Mouse (Mus musculus): Measurements from ENCODE around the gene Pdzk1. TPM values are rescaled to one million over a fixed set of nuclear protein-coding genes. Genes with fewer than 3 reads are reported as not detected.
A peak's percentile ranks its signal among the peaks of the same experiment; 100 is the strongest.

The Pdzk1 gene
- polyA plus RNA-seq, 1 experiment from 2014 or later: 0.16 TPM

DNA sequence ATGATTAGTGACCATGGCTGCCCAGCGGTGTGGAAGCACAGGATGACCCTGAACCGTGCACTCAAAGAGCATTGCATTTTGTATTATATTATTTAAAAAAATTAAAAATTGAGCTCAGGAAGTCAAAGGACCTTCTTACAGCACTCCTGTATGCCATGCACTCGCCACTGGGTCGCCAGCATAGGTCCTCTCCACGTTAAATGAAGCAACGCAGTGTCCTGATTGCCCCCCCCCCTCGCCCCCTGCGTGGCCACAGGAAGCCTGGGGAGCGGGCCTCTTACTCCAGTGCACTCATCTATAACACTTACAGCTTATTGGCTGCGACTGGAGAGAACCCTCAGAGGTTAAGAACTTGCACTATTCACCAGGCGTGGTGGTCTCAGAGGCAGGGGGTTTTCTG, 3.8 kb upstream of the Pdzk1 start:
- Histone ChIP-seq H3K4me2 (ENCODE audit: low read length) (no peak overlapping the region), H3K4me1 (ENCODE audit: control insufficient read depth, insufficient read depth, low read length) (no peaks in the 10 kb centered on the region), H3K36me3 (ENCODE audit: control insufficient read depth, insufficient read depth, low read length) (no peaks in the 10 kb centered on the region), H3K4me3 (replicated peaks; ENCODE audit: low read depth, low read length) (no peak overlapping the region), H3K9ac (replicated peaks; ENCODE audit: low read length) (no peak overlapping the region), H3K27ac (replicated peaks; ENCODE audit: low read depth, low read length) (no peak overlapping the region), H3K9me3 (ENCODE audit: control insufficient read depth, low read length) (no peaks in the 10 kb centered on the region), H3K27me3 (ENCODE audit: control insufficient read depth, insufficient read depth, low read length) (no peaks in the 10 kb centered on the region)
- ATAC-seq (ENCODE audit: low FRiP score, low TSS enrichment): no peak
- no peak for DNase-seq
- 34% methylated on average over 11 of the region's 11 CpGs for WGBS

DNA sequence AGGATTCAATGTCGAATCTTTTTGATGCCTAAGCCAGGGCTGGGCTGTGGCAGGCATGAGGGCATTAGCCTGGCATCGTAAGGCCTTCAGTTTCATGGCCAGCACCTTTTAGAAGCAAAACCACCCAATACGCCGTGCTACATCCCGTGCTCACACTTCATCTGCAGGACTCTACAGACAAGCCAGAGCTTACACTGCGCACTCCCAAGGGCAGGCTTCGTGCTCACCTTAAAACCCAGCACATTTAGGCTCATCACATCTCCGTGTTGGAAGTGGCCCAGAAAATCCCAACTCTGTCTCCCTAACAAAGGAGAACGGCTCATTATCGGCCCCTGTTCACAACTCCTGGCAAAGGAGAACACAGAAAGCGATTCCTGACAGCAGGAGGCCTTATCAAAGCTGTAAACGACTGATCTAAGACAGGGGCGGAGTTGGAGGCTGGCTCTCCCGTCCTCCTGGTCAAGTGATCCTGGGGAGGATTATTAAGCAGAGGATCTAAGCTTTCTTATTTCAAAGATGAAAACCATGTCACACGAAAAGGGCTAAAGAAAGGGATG, 698 bp upstream of the Pdzk1 start:
- DNase-seq: peak; percentile 52
- 33% methylated on average over 15 of the region's 15 CpGs for WGBS
- Histone ChIP-seq H3K36me3 (ENCODE audit: control insufficient read depth, insufficient read depth, low read length) (no peaks in the 10 kb centered on the region), H3K4me1 (ENCODE audit: control insufficient read depth, insufficient read depth, low read length) (no peaks in the 10 kb centered on the region), H3K27ac (replicated peaks; ENCODE audit: low read depth, low read length) (0 out of 2 replicates have a peak overlapping the region, but pooled peaks have one; percentile 10), H3K4me3 (replicated peaks; ENCODE audit: low read depth, low read length) (no peak overlapping the region), H3K4me2 (ENCODE audit: low read length) (no peak overlapping the region), H3K27me3 (ENCODE audit: control insufficient read depth, insufficient read depth, low read length) (no peaks in the 10 kb centered on the region), H3K9ac (replicated peaks; ENCODE audit: low read length) (no peak overlapping the region), H3K9me3 (ENCODE audit: control insufficient read depth, low read length) (no peaks in the 10 kb centered on the region)
- ATAC-seq (ENCODE audit: low FRiP score, low TSS enrichment): no peak

DNA sequence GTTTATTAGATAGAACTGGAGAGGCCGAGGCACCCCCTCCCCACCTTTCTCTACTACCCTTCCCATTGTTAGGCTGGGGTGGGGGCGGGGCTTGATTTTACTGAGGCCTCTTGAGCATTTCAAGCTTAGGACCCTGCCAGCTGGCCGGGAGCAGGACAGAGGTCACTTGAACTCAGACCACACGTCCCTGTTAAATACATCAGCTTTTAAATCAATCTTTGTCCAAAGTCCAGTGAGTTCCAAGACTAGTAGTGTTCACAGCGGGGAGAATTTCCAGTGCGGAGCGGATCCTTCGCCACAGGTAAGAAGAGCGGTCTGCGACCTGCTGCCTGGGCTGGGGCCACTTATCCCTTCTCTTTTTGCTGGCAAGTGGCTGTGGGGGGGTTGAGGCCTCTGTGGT, 772 bp downstream of the Pdzk1 start:
- H3K4me2 ChIP-seq (ENCODE audit: low read length): no peak overlapping the region
- 75% methylated on average over 10 of the region's 10 CpGs for WGBS
- ATAC-seq (ENCODE audit: low FRiP score, low TSS enrichment) (no peak), DNase-seq (no peak)
- H3K9ac ChIP-seq (replicated peaks; ENCODE audit: low read length): no peak overlapping the region
- no peak overlapping the region for H3K27ac ChIP-seq (replicated peaks; ENCODE audit: low read depth, low read length)
- no peaks in the 10 kb centered on the region for H3K36me3 ChIP-seq (ENCODE audit: control insufficient read depth, insufficient read depth, low read length)
- no peaks in the 10 kb centered on the region for H3K27me3 ChIP-seq (ENCODE audit: control insufficient read depth, insufficient read depth, low read length)
- no peaks in the 10 kb centered on the region for H3K9me3 ChIP-seq (ENCODE audit: control insufficient read depth, low read length)
- no peak overlapping the region for H3K4me3 ChIP-seq (replicated peaks; ENCODE audit: low read depth, low read length)
- no peaks in the 10 kb centered on the region for H3K4me1 ChIP-seq (ENCODE audit: control insufficient read depth, insufficient read depth, low read length)

DNA sequence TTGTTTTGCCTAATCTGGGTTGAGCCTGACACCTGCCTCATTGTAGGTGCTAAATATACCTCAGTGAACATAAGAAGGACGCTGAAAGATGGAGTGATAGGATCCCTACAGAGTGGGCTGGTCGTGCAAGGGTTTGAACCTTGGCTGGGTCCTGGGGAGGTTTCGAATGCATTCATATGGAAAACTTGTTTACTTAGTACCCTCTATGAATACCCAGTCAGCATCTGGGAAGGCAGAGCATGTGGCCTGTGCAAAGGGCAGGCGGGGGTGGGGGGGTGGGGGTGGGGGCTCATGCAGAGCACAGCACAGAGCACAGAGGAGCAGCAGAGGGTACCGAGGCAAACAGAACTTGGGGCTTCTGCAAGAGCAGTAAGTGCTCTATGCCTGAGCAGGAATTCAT, 3.8 kb downstream of the Pdzk1 start:
- H3K9ac ChIP-seq (replicated peaks; ENCODE audit: low read length): no peak overlapping the region
- 24% methylated on average over 5 of the region's 5 CpGs for WGBS
- DNase-seq: no peak
- no peaks in the 10 kb centered on the region for H3K27me3 ChIP-seq (ENCODE audit: control insufficient read depth, insufficient read depth, low read length)
- H3K4me2 ChIP-seq (ENCODE audit: low read length): no peak overlapping the region
- H3K4me1 ChIP-seq (ENCODE audit: control insufficient read depth, insufficient read depth, low read length): no peaks in the 10 kb centered on the region
- H3K4me3 ChIP-seq (replicated peaks; ENCODE audit: low read depth, low read length): no peak overlapping the region
- H3K27ac ChIP-seq (replicated peaks; ENCODE audit: low read depth, low read length): no peak overlapping the region
- no peaks in the 10 kb centered on the region for H3K9me3 ChIP-seq (ENCODE audit: control insufficient read depth, low read length)
- no peak for ATAC-seq (ENCODE audit: low FRiP score, low TSS enrichment)
- H3K36me3 ChIP-seq (ENCODE audit: control insufficient read depth, insufficient read depth, low read length): no peaks in the 10 kb centered on the region

DNA sequence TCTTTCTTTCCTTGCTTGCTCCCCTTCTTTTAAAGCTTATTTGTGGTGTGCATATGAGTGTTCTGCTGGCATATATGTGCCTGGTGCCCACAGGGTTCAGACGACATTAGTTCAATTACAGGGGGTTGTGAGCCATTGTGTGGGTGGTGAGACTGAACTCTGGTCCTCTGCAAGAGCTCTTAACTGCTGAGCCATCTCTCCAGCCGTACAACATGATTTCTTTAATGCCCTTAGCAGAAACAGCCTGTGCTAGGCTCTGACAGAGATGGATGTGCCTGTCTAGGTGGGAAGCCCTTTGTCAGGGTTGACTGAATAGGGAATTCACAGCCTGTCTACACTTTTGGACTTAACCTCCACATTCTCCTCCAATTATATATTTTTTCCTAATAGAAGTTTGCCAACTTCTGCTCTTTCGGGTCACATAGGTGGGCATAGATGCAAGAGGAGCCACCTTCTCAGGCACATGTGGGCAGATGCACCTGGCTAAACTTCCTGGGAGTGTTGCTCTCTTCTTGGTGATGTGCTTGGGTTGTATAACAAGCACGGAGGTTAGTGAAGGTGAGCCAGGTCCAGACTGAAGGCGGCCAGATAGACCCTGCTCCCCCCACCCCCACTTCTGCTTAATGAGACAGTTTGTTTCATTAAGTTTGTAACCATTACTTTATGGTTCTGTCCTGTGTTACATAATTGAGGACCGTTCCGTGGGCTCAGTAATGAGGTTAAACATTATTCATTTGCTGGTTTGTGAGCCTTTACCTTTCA, 5.7 kb downstream of the Pdzk1 start:
- Histone ChIP-seq H3K9me3 (ENCODE audit: control insufficient read depth, low read length) (no peaks in the 10 kb centered on the region), H3K9ac (replicated peaks; ENCODE audit: low read length) (no peak overlapping the region), H3K4me1 (ENCODE audit: control insufficient read depth, insufficient read depth, low read length) (no peaks in the 10 kb centered on the region), H3K4me3 (replicated peaks; ENCODE audit: low read depth, low read length) (no peak overlapping the region), H3K4me2 (ENCODE audit: low read length) (no peak overlapping the region), H3K27me3 (ENCODE audit: control insufficient read depth, insufficient read depth, low read length) (no peaks in the 10 kb centered on the region), H3K27ac (replicated peaks; ENCODE audit: low read depth, low read length) (no peak overlapping the region), H3K36me3 (ENCODE audit: control insufficient read depth, insufficient read depth, low read length) (no peaks in the 10 kb centered on the region)
- DNase-seq: no peak
- no peak for ATAC-seq (ENCODE audit: low FRiP score, low TSS enrichment)
- 84% methylated on average over 7 of the region's 7 CpGs for WGBS

DNA sequence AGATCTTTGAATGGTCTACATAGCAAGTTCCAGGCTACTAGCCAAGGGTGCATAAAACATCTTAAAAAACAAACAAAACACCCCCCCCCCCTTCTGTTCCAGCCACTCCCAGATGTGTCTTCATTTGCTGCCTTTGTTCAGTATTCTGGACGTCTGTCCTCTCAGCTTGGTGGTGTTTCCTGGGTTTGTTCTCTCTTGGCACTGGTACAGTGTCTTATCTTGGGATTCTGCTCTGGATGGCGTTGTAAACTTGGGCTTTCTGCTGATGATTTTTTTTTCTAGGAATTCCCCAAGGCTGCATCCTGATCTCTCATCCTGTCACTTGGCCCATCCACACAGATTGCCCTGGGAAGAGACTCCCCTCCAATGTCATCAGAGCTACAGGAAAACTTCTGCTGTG, 7.3 kb downstream of the Pdzk1 start:
- Histone ChIP-seq H3K27ac (replicated peaks; ENCODE audit: low read depth, low read length) (no peak overlapping the region), H3K4me2 (ENCODE audit: low read length) (no peak overlapping the region), H3K27me3 (ENCODE audit: control insufficient read depth, insufficient read depth, low read length) (no peaks in the 10 kb centered on the region), H3K9ac (replicated peaks; ENCODE audit: low read length) (no peak overlapping the region), H3K4me3 (replicated peaks; ENCODE audit: low read depth, low read length) (no peak overlapping the region), H3K9me3 (ENCODE audit: control insufficient read depth, low read length) (no peaks in the 10 kb centered on the region), H3K4me1 (ENCODE audit: control insufficient read depth, insufficient read depth, low read length) (no peaks in the 10 kb centered on the region), H3K36me3 (ENCODE audit: control insufficient read depth, insufficient read depth, low read length) (no peaks in the 10 kb centered on the region)
- no peak for ATAC-seq (ENCODE audit: low FRiP score, low TSS enrichment)
- 46% methylated on average over 2 of the region's 2 CpGs for WGBS
- no peak for DNase-seq

DNA sequence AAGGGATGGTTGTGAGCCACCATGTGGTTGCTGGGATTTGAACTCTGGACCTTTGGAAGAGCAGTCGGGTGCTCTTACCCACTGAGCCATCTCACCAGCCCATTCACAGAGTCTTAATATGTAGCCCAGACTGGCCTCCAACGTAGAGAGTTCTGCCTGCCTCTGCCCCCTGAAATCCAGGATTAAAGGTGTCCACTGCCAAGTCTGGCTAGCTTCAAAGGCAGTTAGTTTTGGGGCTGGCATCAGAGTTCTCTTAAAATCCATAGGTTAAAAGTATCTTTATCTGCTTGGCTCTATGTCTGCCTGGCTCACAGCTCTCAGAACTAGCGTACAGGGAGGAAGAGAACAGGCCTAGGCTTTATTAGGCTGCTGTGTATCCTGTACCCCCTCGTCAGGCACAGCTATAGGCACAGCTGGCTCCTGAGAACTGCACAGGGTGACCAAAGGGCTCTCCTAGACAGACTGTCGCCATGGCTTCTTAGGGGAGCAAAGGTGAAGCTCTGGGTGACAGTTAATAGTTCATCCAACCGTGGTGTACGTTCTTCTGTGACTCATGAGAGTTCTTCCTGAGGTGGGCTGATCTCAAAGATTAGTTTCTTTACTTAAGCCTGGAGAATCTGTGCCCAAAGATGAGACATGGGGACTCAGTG, 10.0 kb downstream of the Pdzk1 start:
- 82% methylated on average over 7 of the region's 7 CpGs for WGBS
- no peak overlapping the region for H3K9ac ChIP-seq (replicated peaks; ENCODE audit: low read length)
- no peak for DNase-seq
- no peaks in the 10 kb centered on the region for H3K4me1 ChIP-seq (ENCODE audit: control insufficient read depth, insufficient read depth, low read length)
- no peak overlapping the region for H3K4me3 ChIP-seq (replicated peaks; ENCODE audit: low read depth, low read length)
- no peak overlapping the region for H3K27ac ChIP-seq (replicated peaks; ENCODE audit: low read depth, low read length)
- H3K36me3 ChIP-seq (ENCODE audit: control insufficient read depth, insufficient read depth, low read length): no peaks in the 10 kb centered on the region
- H3K4me2 ChIP-seq (ENCODE audit: low read length): no peak overlapping the region
- no peaks in the 10 kb centered on the region for H3K9me3 ChIP-seq (ENCODE audit: control insufficient read depth, low read length)
- H3K27me3 ChIP-seq (ENCODE audit: control insufficient read depth, insufficient read depth, low read length): no peaks in the 10 kb centered on the region
- no peak for ATAC-seq (ENCODE audit: low FRiP score, low TSS enrichment)

DNA sequence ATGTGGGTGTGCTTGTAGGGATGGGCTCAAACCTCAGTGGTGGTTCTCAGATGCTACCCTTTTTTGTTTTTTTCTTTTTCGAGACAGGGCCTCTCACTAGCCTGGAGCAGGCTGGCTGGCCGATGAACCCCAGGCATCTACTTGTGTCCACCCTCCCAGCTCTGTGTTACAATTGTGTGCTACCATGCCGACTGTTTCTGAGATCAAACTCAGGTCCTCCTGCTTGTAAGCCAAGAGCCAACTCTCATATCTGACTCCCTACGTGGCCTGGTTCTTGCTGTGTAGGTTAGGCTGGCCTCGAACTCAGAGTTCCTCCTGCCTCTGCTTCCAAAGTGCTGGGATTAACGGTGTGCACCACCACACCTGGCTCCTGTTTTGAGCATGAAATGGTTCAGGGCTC, 16.1 kb downstream of the Pdzk1 start:
- no peak overlapping the region for H3K4me3 ChIP-seq (replicated peaks; ENCODE audit: low read depth, low read length)
- H3K27ac ChIP-seq (replicated peaks; ENCODE audit: low read depth, low read length): no peak overlapping the region
- H3K4me1 ChIP-seq (ENCODE audit: control insufficient read depth, insufficient read depth, low read length): no peaks in the 10 kb centered on the region
- no peak for DNase-seq
- ATAC-seq (ENCODE audit: low FRiP score, low TSS enrichment): no peak
- H3K36me3 ChIP-seq (ENCODE audit: control insufficient read depth, insufficient read depth, low read length): no peaks in the 10 kb centered on the region
- H3K27me3 ChIP-seq (ENCODE audit: control insufficient read depth, insufficient read depth, low read length): no peaks in the 10 kb centered on the region
- 97% methylated on average over 6 of the region's 6 CpGs for WGBS
- no peak overlapping the region for H3K9ac ChIP-seq (replicated peaks; ENCODE audit: low read length)
- H3K4me2 ChIP-seq (ENCODE audit: low read length): no peak overlapping the region
- H3K9me3 ChIP-seq (ENCODE audit: control insufficient read depth, low read length): no peaks in the 10 kb centered on the region

DNA sequence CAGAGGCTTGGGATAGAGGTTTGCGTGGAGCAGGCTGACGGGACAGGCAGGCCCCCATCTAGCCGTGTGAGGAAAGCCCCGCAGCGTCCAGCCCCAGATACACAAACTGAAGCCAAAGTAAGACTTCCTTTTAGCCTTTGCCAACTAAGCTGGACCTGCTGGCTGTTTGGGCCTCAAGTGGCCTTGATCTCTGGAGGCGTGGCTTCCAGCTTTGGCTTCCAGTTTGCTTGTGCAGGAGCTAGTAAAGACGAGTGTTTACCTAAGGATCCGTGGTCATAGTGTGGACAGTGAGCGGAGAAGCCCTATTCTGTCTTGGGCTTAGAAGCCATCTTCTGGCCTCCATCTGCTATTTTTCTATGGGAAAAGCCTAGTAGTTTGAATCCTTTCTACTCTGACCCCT, 16.7 kb downstream of the Pdzk1 start:
- no peak overlapping the region for H3K4me2 ChIP-seq (ENCODE audit: low read length)
- H3K27ac ChIP-seq (replicated peaks; ENCODE audit: low read depth, low read length): no peak overlapping the region
- H3K9ac ChIP-seq (replicated peaks; ENCODE audit: low read length): no peak overlapping the region
- H3K4me3 ChIP-seq (replicated peaks; ENCODE audit: low read depth, low read length): no peak overlapping the region
- no peak for ATAC-seq (ENCODE audit: low FRiP score, low TSS enrichment)
- no peaks in the 10 kb centered on the region for H3K27me3 ChIP-seq (ENCODE audit: control insufficient read depth, insufficient read depth, low read length)
- no peak for DNase-seq
- H3K9me3 ChIP-seq (ENCODE audit: control insufficient read depth, low read length): no peaks in the 10 kb centered on the region
- no peaks in the 10 kb centered on the region for H3K4me1 ChIP-seq (ENCODE audit: control insufficient read depth, insufficient read depth, low read length)
- no peaks in the 10 kb centered on the region for H3K36me3 ChIP-seq (ENCODE audit: control insufficient read depth, insufficient read depth, low read length)
- WGBS: 87% methylated on average over 9 of the region's 9 CpGs

All from midbrain, embryonic 14.5 days (tissue).